Mouse (Mus musculus): ENCODE data around the gene Impad1.

DNA sequence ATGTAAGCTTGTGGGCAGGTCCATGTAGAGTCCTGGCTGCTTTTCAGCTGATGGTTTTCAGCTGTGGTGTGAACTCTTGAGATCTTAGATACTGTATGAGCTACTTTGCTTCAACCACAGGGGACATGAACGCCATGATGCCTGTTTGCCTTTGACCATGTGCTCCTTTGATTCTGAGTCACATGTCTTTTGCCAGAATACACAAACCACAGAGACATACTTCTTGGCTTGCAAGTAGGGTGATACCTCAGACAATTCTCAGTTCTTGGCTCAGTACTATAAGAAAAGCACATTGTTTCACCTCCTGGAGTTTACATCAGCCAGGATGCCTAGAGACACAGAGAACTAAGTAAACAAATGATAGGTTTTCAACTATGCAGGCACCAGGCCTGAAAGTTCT is 29.0 kb upstream of the Impad1 start:
- TF ChIP-seq CTCF (IDR thresholded peaks at IDR 0.05; ENCODE audit: control insufficient read depth, insufficient read depth, insufficient read length) (no peak), USF1 (IDR thresholded peaks at IDR 0.05; ENCODE audit: low read depth) (peak; percentile 74), MAX (IDR thresholded peaks at IDR 0.05) (peak; percentile 50), MYOG (IDR thresholded peaks at IDR 0.05; ENCODE audit: control insufficient read depth, extremely low read depth, insufficient read length) (no peak), MYOD1 (IDR thresholded peaks at IDR 0.05; ENCODE audit: control insufficient read depth, insufficient read length, low read depth) (no peak), CEBPB (IDR thresholded peaks at IDR 0.05; ENCODE audit: low read depth) (no peak), FOSL1 (IDR thresholded peaks at IDR 0.05; ENCODE audit: insufficient read depth, low read length, poor library complexity, severe bottlenecking) (no peak)

Data from C2C12 (cell line).